Mouse (Mus musculus): ENCODE measurements around the gene Pappa2. TPM values are rescaled to one million over a fixed set of nuclear protein-coding genes. Genes with fewer than 3 reads are reported as not detected.

Pappa2 gene
- total and polyA plus RNA-seq, 2 experiments, result not detected

DNA sequence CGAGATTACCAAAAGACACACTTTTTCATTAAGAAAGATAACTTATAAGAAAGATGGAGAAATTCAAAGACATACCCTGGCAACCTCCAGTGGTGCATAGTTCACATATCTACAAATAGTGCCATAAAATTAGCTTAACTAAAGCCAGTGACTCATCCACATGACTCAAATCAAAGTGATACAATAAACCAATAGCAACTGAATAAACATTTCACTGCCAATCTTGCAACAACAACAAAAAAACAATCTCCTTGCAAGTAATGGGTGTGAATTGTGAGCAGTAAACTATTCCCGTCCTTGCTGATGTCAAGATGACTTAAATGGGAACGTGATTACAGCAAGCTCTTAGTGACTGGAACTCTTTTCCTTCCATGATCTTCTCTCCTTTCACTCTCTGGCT lies 150.1 kb downstream of the Pappa2 start:
- H3K79me2 ChIP-seq (ENCODE audit: control insufficient read depth, insufficient read depth, low read length), result no peaks in the 10 kb centered on the region
- DNase-seq (ENCODE audit: extremely low read depth, low read depth, low spot score), result no peak
- no peak for TF ChIP-seq POLR2A (IDR thresholded peaks at IDR 0.05; ENCODE audit: extremely low read depth, insufficient read depth, low read length)
- TF ChIP-seq CTCF (IDR thresholded peaks at IDR 0.05; ENCODE audit: low read depth, low read length), result no peak
- H3K27me3 ChIP-seq (ENCODE audit: control insufficient read depth, insufficient read depth, low read length), result no peaks in the 10 kb centered on the region
- no peaks in the 10 kb centered on the region for H3K4me1 ChIP-seq (ENCODE audit: control insufficient read depth, insufficient read depth, low read length)
- H3K4me3 ChIP-seq (ENCODE audit: insufficient read depth, low read depth, low read length), result no peak overlapping the region
- no peaks in the 10 kb centered on the region for H3K36me3 ChIP-seq (ENCODE audit: control insufficient read depth, insufficient read depth, low read length)
- H3K27ac ChIP-seq (replicated peaks; ENCODE audit: insufficient read depth, low read depth, low read length), result no peak overlapping the region
- WGBS, result 68% methylated on average over 3 of the region's 3 CpGs
- no peak overlapping the region for H3K9ac ChIP-seq (ENCODE audit: low read depth, low read length)

DNA sequence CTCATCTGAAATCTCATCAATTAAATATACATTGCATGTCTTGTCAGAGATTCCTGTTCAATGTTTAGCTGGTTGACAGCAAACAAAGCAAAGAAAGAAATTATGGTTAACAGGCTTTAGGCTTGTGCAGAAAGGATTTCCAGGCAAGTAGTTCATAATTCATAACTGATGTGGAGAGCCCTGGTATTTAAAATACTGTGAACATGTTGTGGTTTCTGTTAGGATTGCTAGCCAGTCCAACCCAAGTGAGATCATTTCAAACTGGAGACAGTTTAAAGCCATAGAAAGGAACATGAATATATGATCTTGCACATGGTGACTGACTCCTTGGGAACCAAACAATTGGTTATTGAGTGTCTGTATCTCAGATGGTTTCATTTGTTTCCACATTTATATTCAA lies 152.4 kb downstream of the Pappa2 start:
- H3K27me3 ChIP-seq (ENCODE audit: control insufficient read depth, insufficient read depth, low read length), result no peaks in the 10 kb centered on the region

DNA sequence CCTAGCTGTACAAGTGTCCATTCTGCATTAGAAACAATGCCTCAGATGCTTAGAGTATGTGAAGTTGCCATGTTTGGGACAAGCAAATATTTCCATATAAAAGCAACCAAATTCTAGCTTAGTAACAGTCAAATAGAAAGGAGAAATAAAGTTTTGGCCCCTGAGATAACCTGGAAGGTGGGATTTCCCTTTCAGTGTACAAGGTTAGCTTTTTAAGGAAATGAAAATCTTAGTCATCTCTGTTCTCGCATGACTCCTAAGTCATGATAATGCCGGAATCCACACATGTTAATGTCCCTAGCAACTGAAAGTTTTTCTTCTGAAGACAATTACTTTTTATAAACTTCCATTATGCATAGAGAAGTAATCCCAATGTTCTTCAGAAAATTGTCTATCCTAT lies 160.6 kb downstream of the Pappa2 start:
- no peak for TF ChIP-seq CTCF (IDR thresholded peaks at IDR 0.05; ENCODE audit: low read depth, low read length)
- no peak for TF ChIP-seq POLR2A (IDR thresholded peaks at IDR 0.05; ENCODE audit: extremely low read depth, insufficient read depth, low read length)
- no peak for DNase-seq (ENCODE audit: extremely low read depth, low read depth, low spot score)

More for the DNA sequence above, 152.4 kb downstream of the Pappa2 start:
- DNase-seq (ENCODE audit: extremely low read depth, low read depth, low spot score), result no peak
- Histone ChIP-seq H3K27ac (replicated peaks; ENCODE audit: insufficient read depth, low read depth, low read length) (no peak overlapping the region), H3K4me3 (ENCODE audit: insufficient read depth, low read depth, low read length) (no peak overlapping the region), H3K79me2 (ENCODE audit: control insufficient read depth, insufficient read depth, low read length) (no peaks in the 10 kb centered on the region), H3K9ac (ENCODE audit: low read depth, low read length) (no peak overlapping the region), H3K4me1 (ENCODE audit: control insufficient read depth, insufficient read depth, low read length) (no peaks in the 10 kb centered on the region), H3K36me3 (ENCODE audit: control insufficient read depth, insufficient read depth, low read length) (no peaks in the 10 kb centered on the region)
- TF ChIP-seq CTCF (IDR thresholded peaks at IDR 0.05; ENCODE audit: low read depth, low read length) (no peak), POLR2A (IDR thresholded peaks at IDR 0.05; ENCODE audit: extremely low read depth, insufficient read depth, low read length) (no peak)

DNA sequence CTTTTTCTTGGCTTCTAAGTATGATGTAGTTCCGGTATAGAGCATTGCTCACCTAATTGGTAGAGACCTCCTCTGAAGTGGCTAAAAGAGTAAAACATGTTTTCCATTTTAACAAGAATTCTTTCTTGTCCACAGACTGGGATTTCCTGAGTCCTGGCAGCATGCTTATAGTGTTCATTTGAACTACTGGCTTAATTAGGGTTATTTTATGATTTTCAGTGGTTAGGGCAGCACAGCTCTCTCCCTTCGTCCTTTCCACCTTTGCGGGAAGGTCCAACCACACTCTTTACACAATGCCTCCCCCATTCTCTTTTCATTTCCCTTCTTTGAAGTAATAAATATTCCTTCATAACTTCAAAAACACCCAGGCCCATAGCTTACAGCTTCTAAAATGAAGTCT lies 163.8 kb downstream of the Pappa2 start:
- no peak for DNase-seq (ENCODE audit: extremely low read depth, low read depth, low spot score)
- H3K27ac ChIP-seq (replicated peaks; ENCODE audit: insufficient read depth, low read depth, low read length), result no peak overlapping the region
- WGBS, result 92% methylated on average over 3 of the region's 3 CpGs
- no peak for TF ChIP-seq POLR2A (IDR thresholded peaks at IDR 0.05; ENCODE audit: extremely low read depth, insufficient read depth, low read length)
- no peak for TF ChIP-seq CTCF (IDR thresholded peaks at IDR 0.05; ENCODE audit: low read depth, low read length)
- no peak overlapping the region for H3K4me3 ChIP-seq (ENCODE audit: insufficient read depth, low read depth, low read length)
- no peaks in the 10 kb centered on the region for H3K4me1 ChIP-seq (ENCODE audit: control insufficient read depth, insufficient read depth, low read length)
- H3K36me3 ChIP-seq (ENCODE audit: control insufficient read depth, insufficient read depth, low read length), result no peaks in the 10 kb centered on the region
- no peak overlapping the region for H3K9ac ChIP-seq (ENCODE audit: low read depth, low read length)
- no peaks in the 10 kb centered on the region for H3K79me2 ChIP-seq (ENCODE audit: control insufficient read depth, insufficient read depth, low read length)
- no peaks in the 10 kb centered on the region for H3K27me3 ChIP-seq (ENCODE audit: control insufficient read depth, insufficient read depth, low read length)

More for the DNA sequence above, 160.6 kb downstream of the Pappa2 start:
- Histone ChIP-seq H3K36me3 (ENCODE audit: control insufficient read depth, insufficient read depth, low read length) (no peaks in the 10 kb centered on the region), H3K27ac (replicated peaks; ENCODE audit: insufficient read depth, low read depth, low read length) (no peak overlapping the region), H3K4me1 (ENCODE audit: control insufficient read depth, insufficient read depth, low read length) (no peaks in the 10 kb centered on the region), H3K4me3 (ENCODE audit: insufficient read depth, low read depth, low read length) (no peak overlapping the region), H3K79me2 (ENCODE audit: control insufficient read depth, insufficient read depth, low read length) (no peaks in the 10 kb centered on the region), H3K9ac (ENCODE audit: low read depth, low read length) (no peak overlapping the region), H3K27me3 (ENCODE audit: control insufficient read depth, insufficient read depth, low read length) (no peaks in the 10 kb centered on the region)
- WGBS, result 78% methylated on average over 2 of the region's 2 CpGs

DNA sequence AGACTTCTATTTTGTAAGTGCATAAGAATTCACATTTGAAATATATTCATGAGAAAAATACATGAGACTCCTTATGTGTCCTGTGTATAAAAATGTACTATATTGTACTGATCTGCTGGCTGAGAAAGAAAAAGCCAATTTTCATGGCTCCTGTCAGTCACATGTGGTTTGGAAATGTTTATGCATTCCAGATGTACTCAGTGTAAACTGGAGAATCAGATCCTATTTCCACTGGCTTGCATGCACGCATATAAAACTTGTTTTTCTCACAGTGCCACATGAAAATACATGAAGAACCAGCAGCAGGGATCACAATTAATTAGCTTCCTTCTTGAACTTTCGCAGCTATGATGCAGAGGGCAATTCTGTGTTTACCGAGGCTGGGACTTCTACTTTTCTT lies 168.4 kb downstream of the Pappa2 start:
- WGBS, result 76% methylated on average over 3 of the region's 3 CpGs
- TF ChIP-seq POLR2A (IDR thresholded peaks at IDR 0.05; ENCODE audit: extremely low read depth, insufficient read depth, low read length) (no peak), CTCF (IDR thresholded peaks at IDR 0.05; ENCODE audit: low read depth, low read length) (no peak)

DNA sequence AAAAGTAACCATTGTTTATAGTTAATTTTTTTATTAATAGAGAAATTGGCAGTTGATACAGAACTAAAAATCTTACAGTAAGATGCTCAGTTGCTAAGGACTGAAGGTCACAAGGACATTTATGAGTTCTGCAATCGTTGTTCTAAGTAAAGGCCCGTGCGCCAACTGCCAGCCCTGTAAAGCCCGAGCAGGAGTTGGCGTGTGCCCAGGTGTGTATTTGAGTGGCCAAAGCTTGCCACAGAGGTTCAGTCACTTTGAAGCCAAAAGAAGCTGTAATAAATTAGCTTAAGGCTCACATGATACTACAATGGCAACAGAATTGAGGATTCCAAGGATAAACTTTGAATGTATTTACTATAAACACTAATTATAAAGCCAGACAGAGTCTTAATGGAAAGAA lies 204.8 kb downstream of the Pappa2 start:
- DNase-seq (ENCODE audit: extremely low read depth, low read depth, low spot score), result no peak
- no peak for TF ChIP-seq POLR2A (IDR thresholded peaks at IDR 0.05; ENCODE audit: extremely low read depth, insufficient read depth, low read length)
- no peak for TF ChIP-seq CTCF (IDR thresholded peaks at IDR 0.05; ENCODE audit: low read depth, low read length)
- H3K27ac ChIP-seq (replicated peaks; ENCODE audit: insufficient read depth, low read depth, low read length), result no peak overlapping the region

More for the DNA sequence above, 168.4 kb downstream of the Pappa2 start:
- Histone ChIP-seq H3K4me1 (ENCODE audit: control insufficient read depth, insufficient read depth, low read length) (no peaks in the 10 kb centered on the region), H3K4me3 (ENCODE audit: insufficient read depth, low read depth, low read length) (no peak overlapping the region), H3K27ac (replicated peaks; ENCODE audit: insufficient read depth, low read depth, low read length) (no peak overlapping the region), H3K9ac (ENCODE audit: low read depth, low read length) (no peak overlapping the region), H3K27me3 (ENCODE audit: control insufficient read depth, insufficient read depth, low read length) (no peaks in the 10 kb centered on the region), H3K36me3 (ENCODE audit: control insufficient read depth, insufficient read depth, low read length) (no peaks in the 10 kb centered on the region), H3K79me2 (ENCODE audit: control insufficient read depth, insufficient read depth, low read length) (no peaks in the 10 kb centered on the region)
- DNase-seq (ENCODE audit: extremely low read depth, low read depth, low spot score), result no peak

More for the DNA sequence above, 204.8 kb downstream of the Pappa2 start:
- no peaks in the 10 kb centered on the region for H3K79me2 ChIP-seq (ENCODE audit: control insufficient read depth, insufficient read depth, low read length)
- H3K9ac ChIP-seq (ENCODE audit: low read depth, low read length), result no peak overlapping the region
- no peaks in the 10 kb centered on the region for H3K36me3 ChIP-seq (ENCODE audit: control insufficient read depth, insufficient read depth, low read length)
- no peaks in the 10 kb centered on the region for H3K27me3 ChIP-seq (ENCODE audit: control insufficient read depth, insufficient read depth, low read length)
- no peaks in the 10 kb centered on the region for H3K4me1 ChIP-seq (ENCODE audit: control insufficient read depth, insufficient read depth, low read length)
- WGBS, result 57% methylated on average over 5 of the region's 5 CpGs
- H3K4me3 ChIP-seq (ENCODE audit: insufficient read depth, low read depth, low read length), result no peak overlapping the region
